Mouse (Mus musculus): ENCODE results near the gene Tcf7l2.

Gene Tcf7l2

DNA sequence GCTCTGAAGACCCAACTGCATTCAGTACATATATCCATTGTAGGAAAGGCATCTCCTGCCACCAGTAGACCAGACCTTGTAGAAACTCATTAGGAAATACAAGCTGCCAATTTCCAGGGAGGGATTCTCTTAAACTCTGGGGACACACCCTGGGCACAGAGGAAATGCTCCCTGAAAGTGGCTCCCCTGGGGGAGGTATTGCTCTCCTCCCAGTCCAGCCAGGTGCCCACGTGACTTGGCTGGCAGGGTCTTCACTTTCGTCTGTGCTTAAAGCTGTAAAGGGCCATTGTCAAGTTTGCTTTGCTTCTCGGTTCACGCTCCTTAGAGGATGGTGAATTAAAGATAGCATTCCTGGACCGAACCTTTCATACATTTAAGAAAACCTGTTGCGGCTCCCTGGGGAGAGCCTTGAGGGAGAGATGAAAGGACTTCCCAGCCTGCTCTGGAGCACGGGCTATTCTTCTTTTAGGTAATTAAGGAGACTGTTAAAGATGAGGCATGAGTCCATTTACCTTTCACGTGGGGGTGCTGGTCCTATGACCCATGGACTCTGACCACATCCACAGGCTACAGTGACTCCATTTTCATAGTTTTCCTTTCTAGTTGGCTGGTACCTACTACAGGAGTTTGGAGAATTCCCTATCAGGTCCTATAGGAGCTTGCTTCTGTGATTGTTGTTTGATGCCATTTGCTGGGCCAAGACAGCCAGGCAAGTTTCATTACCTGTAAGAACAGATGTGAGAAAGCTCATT is 52.8 kb downstream of the Tcf7l2 start:
- DNase-seq (ENCODE audit: low read depth), result no peak

DNA sequence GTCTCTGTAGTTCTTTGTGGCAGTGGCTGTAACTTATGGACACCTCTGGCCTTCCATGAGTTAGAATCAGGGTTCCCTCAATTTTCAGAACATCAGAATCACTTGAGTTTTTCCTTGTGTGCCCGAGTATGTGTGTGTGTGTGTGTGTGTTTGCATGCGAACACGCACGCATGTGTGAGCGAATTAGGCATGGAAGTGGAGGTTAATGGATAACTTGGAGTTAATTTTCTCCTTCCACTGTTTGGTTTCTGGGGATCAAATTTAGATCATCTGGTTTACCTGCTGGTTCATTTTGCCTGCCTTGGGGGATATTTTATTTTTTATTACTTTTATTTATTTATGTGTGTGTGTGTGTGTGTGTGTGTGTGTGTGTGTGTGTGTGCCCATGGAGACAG is 53.3 kb downstream of the Tcf7l2 start:
- no peak for DNase-seq (ENCODE audit: low read depth)

DNA sequence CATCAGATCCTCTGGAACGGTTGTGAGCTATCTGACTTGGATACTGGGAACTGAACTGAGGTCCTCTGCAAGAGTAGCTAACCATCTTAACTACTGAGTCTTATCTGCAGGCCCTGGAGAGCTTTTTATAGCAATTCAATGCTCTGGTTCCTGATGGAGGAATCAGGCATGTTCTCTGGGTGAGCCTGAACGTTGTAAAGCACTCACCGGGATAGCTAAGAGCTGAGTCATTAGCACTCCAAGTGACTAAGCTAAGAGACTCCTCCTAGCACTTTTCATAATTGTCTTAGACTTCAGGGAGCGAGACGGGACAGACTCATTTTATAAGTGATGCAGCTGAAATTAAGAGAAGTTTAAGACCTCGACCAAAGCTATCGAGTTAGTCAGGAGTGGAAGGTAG is 53.7 kb downstream of the Tcf7l2 start:
- DNase-seq (ENCODE audit: low read depth), result no peak

DNA sequence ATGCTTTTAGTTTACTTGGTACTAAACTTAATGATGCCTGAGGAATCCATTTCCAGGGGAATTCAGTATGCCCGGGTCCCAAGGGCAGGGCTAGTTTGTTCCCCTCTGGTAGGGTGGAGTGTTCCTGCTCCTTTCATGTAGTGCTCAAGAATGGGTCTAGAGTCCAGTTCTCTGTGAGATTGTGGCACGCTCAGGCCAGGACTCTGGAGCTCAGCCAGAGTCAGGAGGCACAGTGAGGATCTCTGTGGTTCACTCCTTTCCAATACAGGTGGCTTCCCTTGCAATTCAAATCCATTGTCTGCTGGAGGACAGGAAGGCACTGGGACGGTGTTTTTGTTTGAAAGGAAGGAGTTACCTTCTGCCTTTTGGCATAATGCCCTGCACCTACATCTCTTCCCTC is 56.2 kb downstream of the Tcf7l2 start:
- DNase-seq (ENCODE audit: low read depth), result no peak

DNA sequence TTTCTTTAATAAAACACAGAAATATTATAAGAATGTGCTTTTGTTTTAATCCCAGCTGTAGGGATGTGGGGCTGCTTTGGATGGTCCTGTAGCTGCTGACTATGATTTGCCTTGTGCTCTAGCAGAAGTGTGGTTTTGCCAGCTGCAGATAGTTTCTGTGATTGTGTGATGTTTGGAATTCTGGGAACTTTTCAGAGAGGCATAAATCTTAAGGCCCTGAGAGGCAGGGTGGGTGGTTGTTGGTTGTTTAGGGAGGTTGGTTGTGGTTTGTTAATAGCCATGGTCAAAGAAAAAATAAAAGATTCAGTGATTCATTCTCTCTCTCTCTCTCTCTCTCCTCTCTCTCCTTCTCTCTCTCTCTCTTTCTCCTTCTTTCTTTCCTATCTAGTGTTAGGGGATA is 57.8 kb downstream of the Tcf7l2 start:
- DNase-seq (ENCODE audit: low read depth), result no peak

DNA sequence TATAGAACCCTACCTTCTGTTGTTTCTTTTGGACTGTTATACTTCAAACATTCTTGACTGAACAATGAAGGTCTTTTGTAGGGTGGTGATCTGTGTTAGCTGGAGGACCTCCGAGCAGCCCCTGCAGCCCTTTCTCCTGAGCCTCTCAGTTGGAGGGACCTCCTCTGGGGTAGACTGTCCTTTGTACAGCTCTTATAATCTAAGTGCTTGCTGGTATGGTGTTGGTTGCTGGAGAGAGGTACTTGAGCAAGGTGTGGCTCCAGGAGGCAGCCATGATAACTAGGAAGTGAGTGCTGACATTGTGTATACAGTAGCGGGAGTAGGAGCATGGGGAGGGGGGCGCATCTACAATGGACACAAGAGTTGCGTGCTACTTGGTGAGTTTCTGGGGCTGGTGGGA is 58.4 kb downstream of the Tcf7l2 start:
- no peak for DNase-seq (ENCODE audit: low read depth)

DNA sequence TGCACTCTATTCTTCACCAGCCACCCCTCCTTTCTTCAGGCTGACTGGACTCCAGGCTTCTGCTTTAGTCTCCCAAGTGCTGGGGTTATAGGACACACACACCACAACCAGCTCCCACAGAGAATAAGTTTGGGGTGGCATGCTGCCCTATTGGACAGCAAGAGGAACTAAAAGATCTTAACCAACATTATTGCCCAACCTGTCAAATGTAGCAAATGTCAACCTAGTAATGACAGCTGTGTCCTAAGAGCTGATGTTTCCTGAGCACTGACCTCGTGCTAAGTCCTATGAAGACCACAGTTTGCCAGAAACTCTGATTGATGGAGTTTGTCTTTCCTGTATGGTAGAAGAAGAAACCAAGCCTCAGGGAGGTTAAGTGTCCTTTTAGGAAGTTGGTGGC is 61.5 kb downstream of the Tcf7l2 start:
- DNase-seq (ENCODE audit: low read depth), result no peak

DNA sequence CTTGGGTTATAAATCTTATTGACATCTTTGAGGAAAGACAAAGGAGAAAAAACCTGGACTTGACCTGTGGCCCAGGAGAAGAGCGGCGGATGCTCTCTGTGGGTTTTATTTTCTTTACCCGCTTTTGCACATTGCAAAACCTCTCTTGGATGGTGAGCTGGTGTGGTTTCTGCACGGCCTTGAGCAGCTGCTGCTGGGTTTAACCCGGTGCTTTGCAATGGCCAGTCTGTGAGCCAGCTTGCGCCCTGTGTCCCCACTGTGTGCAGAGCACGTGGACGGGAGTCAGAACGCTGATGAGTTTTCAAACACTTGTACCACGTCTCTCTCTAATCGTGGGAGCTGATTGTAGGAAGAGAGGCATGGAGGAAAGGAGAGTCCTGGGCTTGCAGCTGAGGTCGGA is 62.2 kb downstream of the Tcf7l2 start:
- DNase-seq (ENCODE audit: low read depth), result no peak

DNA sequence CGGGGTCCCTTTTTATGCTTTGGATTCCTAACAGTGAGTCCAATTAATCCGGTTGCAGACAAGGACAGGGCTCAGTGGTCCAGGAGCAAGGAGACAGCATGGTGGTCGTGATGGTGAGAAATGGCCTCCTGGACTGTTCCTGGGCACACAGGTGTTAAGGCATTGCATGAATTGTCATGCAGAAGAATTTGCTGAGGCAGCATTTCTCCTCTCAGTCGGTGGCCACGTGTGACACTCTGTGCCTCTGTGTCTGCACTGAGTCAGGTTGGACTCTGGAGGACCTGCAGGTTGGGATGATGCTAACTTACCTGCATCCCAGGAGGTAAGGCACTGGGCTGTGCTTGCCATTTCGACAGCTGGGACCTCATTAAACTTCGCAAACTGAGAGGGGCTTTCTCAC is 63.2 kb downstream of the Tcf7l2 start:
- no peak for DNase-seq (ENCODE audit: low read depth)

DNA sequence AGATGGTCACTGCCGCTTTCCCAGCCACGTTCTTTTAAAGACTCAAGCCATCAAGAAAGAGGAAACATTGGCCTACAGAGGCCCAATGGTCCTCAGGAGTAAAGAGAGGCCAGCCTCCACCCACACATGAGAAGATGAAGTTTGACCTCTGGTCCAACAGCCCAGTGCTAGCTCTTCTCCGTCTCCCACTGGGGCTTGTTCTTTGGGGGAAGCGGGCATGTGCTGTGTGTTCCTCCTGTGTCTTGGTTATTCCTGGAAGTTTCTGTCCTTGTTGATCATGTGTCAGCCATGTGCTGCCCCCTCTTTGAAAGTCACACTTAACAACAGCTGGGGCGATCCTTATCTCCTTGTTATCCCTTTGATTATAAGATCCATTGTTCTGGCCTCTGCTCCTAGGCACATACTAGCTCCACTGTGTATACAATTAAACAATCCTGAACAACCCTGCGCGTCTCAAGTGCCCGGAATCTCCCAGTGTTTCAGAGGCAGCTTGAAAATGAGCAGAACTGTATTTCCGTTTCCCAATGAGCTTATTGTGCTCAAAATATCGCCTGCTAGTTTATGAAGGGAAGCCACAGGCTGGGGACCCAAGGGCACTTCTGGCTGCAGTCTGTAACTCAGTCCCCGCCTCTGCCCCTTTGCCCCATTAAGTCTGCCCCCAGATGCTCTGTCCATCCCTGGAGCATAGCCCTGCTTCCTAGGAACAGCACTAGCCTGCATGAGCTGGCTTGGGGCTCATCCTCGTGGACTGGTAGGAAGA is 65.0 kb downstream of the Tcf7l2 start:
- no peak for DNase-seq (ENCODE audit: low read depth)

DNA sequence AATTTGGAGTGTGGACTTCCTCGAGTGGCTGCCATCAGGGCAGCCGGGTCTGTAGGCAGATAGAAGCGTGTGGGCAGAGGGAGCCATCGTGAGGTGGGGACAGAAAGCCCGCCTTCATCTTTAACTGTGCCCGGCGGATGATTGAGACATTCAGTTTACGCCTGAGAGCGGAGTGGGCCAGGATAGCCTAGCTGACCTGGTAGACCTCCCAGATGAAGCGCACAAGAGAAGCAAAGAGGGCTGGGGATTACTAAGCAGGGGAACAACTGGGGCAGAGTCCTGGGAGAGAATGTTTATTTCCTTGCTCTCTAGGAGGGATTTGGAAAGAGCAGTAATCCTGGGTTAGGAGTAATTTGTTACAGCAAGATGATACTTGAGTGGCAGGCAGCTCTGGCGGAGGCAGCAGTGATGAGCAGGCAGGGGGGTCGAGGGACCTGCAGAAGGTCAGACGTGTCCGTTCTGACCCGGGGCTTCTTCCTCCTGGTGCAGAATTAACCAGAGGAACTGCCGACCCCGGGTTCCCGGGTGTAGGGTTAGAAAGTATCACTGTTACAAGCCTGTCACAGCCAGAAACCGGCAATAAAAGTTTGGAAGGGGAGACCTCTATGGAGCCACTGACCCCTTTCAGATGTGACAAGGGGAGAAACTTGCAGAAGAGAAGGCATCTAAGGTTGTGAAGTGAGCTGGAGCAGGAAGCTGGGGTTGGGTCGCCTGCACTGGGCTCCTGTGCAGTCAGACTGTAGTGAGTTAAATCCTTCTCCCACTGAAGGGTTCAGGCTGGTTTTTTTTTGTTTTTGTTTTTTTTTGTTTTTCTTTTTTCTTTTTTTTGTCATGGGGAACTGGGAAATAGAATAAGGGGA is 65.8 kb downstream of the Tcf7l2 start:
- DNase-seq (ENCODE audit: low read depth), result no peak

DNA sequence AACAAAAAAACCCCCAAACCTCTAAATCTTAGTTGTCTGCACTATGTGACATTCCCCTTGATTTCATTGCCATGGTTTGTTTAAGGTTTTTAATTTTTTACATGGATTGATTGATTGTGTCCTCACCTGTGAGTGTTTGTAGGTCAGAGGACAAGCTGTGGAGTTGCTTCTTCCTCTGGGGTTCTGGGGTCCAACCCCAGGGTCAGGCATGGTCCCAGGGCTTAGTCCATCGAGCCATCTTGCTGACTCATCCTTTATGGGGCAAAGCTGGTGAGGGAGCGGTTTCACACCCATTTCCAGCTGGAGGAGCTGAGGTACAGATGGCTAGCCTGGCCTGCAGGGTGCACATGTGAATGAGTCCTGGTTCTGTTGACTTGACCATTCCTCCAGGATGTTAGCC is 66.7 kb downstream of the Tcf7l2 start:
- no peak for DNase-seq (ENCODE audit: low read depth)

DNA sequence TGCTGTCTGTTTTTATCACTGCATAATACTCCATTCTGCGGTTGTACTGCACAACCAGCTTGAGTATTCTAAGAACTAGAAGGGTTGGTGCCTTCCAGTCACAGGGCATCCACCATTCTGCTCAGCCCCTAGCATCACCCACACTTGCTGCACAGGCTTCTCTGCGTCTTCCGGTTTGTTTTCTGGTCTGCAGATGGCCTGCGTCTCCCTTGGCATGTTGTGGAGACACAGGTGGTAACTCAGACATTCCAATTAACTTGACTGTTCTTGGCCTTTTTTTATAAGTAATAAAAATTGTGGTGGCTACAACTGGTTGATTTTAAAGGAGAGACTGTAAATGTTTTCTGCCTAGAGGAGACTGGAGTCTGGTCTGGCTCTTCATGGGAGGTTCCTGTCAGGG is 67.9 kb downstream of the Tcf7l2 start:
- no peak for DNase-seq (ENCODE audit: low read depth)

DNA sequence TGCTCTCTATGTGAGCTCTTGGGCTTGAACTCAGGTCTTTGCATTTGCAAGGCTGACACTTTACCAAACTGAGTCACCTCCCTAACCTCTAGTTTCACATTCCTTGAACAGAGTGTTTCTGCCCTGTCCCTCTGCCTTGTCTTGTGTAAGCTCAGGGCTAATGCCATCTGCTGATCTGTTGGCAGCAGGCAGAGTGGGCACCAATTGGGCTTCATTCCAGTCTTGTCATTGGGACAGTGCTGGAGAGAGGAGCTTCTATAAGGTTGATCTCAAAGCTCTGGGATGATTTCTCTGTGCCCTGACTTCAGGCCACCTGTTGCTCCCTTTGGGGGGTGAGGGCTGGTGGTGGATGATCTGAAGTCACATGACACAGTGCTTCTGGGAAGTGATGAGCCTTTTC is 70.6 kb downstream of the Tcf7l2 start:
- DNase-seq (ENCODE audit: low read depth), result no peak

DNA sequence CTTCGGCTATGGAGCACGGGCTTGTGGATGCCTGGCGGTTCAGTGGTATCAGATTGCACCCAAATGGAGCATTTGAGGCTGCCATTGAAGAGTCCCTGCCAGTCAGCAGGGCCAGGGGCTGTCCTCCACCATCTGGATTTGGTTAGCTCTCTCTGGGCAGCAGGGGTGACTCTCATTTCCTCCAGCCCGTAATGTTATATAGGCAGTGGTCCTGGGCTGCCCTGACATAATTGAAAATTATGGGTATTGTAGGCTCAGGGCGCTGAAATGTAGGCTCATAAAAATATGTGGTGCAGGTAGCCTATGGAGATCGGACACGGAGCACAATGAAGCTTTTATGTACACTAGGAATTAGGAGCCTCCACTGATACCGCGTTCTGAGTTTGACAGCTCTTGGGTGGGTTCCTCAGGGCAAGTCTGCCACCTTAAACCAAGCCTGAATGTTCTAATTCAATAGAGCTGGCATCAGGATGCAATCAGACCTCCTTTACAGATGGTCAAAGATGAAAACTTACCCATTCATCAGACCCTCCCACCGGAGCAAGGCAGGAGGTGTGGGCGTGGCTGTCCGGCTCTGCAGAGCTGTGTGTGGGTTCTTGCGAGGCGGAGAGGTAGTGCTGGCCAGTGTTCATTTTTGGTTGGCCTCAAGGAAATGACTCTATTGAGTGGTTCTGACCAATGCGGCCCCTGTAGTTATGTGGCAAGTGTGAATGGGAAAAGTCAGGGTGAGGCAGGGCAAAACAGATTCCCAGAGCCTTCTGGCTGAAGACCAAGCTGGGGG is 73.6 kb downstream of the Tcf7l2 start:
- peak; percentile 72 for DNase-seq (ENCODE audit: low read depth)

DNA sequence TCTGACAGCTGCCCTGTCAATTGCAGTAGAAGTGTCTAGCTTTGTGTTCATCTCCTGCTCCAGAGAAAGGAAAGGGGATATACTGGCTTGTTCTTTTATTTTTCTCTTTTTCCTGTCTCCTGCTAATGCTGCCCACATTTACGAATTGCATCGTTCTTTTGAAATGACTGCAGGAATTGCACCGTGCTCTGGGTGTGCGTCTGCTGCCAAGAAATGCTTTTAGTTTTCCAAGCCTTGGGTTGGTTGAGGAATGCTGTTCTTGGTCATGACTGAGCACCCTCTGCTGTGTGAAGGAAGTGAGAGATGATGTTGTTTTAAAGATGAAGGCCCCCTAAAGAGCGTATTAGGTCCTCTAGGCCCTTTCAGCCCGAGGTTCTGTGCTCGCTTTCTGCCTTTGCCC is 75.4 kb downstream of the Tcf7l2 start:
- peak; percentile 64 for DNase-seq (ENCODE audit: low read depth)

DNA sequence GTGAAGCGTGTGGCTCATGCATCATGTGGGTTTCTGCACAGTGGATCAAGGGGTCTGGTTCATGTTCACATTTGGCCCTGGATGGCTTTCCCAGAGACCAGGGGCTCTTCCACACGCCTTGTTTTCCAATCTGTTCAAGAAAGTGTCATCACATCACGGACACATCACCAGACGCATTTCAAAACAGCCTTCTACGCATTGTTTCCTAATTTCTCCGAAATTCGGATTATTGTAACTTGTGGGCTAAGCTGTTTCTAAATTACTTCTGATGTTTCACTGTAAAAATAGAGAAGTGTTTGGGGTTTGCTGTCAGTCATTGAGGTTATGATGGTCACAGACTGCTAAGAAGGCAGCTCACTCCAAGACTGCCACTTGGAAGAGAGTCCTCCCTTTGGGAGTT is 78.6 kb downstream of the Tcf7l2 start:
- no peak for DNase-seq (ENCODE audit: low read depth)

DNA sequence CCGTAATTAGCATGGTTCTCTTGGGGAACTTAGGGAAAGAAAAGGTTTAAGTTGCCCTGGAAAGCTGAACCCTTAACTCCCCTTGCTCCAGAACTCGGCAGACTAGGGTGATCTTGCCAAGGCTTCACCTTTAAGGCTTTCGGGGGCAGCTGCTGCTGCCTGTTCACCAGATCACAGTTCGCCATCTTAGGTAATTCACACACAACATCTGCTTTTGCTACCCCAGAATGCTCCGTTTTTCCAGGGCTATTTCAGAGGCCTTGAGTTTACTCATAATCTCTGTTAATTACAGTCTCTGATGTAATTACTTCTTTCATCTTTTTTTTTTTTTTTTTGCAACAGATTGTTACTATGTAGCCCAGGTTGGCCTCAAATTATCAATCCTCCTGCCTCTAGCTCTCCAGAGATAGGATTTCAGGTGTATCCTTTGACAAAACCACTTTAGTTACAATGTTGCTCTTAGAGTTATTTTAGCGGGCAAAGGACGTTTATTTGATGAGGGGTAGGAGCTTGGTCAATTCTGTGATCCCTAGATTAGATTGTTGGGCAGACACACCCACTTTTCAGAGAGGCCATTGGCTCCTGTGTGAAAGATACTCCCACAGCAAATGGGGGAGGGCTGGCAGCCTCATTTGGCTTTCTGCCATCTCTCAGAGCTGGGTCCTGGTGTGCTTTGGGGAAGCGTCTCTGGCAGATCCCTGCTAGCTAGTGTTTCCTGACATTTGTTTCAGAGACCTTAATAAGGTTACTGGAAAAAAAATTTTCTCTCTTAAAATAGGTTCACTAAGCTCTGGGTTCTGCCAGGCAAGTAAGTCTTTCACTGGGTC is 83.6 kb downstream of the Tcf7l2 start:
- no peak for DNase-seq (ENCODE audit: low read depth)

DNA sequence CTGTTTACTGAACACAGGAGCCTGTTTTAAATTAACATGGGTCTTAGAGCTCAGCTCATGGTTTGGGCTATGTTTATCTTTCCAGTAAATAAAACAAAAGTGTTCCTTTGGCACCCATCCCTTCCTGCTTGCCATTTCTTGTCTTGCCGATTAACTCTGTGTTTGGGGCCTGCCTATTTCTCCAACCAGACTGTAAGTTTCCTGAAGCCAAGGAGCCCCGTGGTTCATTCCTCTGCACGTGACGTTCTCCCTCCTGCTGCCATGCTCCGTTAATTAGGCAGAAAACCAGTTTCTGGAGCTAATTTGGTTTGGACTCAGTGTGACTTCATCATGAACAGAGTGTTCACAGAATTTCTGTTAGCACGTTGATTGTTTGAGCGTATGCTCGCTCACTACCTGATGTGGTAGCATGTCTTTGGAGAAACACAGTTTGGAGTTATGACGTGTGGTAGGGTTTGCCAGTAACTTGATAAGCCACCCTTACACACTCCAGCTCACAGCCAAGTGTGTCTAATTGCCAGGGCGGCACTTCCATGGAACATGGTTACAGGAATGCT is 84.4 kb downstream of the Tcf7l2 start:
- DNase-seq (ENCODE audit: low read depth), result no peak

DNA sequence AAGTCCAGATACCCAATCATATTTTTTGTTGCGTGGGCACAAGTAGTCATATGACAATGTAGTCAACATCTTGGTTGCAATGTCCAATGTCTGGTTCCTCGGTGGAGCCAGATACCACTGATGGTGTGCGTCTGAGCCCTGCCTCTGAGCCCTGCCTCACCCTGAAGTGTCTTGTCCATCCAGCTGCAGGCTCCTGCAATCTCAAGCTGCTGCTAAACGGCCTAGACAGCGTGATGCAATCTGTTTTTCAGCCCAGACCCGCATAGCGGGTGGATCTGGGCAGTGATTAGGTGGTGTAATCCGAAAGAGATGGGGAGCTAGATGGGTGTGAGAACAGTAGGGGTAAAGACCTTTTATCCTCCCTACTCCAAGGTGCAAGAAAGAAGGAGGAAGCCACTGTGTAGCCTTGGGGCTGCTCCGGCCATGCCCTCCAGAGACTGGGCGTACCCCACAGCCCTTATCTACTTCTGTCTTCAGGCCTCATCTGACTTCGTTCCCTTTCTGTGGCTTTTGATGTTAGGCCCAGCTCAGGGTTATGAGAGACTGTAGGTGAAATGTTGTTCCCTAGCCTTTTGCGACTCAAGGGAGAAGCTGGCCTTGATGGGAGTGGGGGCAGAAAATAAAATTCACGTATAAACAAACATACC is 86.1 kb downstream of the Tcf7l2 start:
- no peak for DNase-seq (ENCODE audit: low read depth)
